Mouse (Mus musculus) retina, embryonic 14.5 days (tissue): ENCODE measurements around the gene Hfe2.
A peak's percentile ranks its signal among the peaks of the same experiment; 100 is the strongest.
"Not testable (repeated sequence)": the region's sequence is repeated elsewhere in the genome, so short reads cannot be mapped to it uniquely, and the experiment has no call there.

Source experiments
- DNase-seq: peaks from one replicate; pipeline ENCODE4 v3.0.0-alpha.2; 2015; ENCODE audit warnings: low spot score

Gene Hfe2

GRCm38 (mm10) chr3:96496216-96496615 is 28.8 kb upstream of the Hfe2 start:
- peak; percentile 19 for DNase-seq

DNA sequence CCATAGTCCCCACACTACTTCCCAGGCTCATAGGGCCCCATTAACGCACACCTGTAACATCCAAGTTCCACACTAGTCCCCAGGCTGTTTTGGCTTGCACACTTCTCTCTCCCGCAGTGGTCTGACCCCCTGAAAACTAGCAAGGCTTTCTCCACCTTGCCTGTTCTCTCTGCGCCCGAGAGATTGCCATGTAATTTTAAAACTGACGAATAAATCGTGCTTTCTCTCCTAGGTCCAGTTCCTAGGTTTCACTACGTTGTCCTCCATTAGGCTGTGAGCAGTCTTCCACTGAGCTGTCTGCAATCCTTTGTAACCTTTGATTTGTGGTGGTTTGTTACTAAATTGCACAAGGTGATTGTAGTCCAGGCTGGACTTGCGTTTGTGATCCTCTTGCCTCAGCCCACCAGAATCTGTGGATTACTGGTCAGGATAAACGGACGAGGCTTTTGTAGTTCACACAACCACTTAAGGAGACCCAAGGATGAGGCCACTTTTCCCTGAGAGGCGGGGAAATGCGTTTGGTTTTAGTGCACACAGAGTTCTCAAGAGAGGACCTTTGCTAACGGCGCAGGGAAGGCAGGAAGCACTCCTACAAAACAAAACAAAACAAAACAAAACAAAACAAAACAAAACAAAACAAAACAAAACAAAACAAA is 28.2 kb upstream of the Hfe2 start:
- DNase-seq = peak; percentile 16

DNA sequence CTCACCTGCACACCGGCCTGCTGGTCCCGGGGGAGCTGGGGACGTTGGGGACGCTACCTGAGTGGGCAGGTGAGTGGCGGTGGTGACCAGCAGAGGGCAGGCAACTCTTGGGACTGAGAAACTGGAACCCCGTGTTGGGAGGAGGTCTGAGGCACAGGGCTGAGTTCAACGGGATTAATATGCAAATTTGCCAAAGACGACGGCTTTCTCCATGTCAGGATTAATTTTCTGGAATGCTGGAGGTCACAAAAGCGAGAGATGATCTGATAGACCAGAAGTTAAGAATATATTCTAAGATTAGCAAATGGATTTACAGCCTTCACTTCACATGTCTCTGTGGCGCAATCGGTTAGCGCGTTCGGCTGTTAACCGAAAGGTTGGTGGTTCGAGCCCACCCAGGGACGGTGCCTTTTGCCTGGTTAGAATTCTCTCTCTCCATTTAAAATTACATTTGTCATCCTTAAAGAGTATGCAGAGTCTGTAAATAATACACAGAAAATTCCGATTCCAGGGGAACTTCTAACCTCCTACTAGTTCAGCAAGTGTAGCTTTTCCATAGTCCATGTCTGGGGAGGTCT is 27.4 kb upstream of the Hfe2 start:
- peak; percentile 91 for DNase-seq

DNA sequence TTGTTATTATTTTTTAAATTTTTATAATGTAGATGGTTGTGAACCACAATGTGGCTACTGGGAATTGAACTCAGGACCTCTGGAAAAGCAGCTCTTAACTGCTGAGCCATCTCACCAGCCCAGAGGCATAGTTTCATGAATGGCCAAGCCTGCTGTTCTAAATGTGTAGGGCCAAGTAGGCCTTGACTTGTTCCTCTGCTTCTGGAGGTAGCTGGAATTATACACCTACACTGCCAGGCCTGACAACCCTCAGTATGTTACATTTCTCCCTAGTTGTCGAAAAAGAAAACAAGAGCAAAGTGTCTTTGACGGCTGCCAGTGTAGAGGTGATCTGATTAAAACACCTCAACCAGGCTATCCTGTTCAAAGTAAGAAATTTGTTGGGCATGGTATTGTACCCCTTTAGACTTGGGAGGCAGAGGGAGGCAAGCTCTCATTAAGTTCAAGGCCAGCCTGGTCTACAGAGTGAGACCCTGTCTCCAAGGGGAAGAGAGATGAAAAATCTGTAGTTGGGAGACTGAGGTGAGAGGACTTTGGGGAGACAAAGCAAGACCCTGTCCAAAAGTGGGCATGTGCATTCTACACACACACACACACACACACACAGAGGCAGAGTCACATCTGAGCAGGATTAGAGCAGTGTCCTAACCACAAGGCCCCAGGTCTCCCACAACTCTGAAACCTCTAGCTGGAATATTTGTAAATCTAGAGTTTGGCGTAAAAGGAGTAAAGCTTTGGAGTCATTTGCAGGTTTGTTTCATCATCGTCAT is 26.3 kb upstream of the Hfe2 start:
- DNase-seq = peak; percentile 7

DNA sequence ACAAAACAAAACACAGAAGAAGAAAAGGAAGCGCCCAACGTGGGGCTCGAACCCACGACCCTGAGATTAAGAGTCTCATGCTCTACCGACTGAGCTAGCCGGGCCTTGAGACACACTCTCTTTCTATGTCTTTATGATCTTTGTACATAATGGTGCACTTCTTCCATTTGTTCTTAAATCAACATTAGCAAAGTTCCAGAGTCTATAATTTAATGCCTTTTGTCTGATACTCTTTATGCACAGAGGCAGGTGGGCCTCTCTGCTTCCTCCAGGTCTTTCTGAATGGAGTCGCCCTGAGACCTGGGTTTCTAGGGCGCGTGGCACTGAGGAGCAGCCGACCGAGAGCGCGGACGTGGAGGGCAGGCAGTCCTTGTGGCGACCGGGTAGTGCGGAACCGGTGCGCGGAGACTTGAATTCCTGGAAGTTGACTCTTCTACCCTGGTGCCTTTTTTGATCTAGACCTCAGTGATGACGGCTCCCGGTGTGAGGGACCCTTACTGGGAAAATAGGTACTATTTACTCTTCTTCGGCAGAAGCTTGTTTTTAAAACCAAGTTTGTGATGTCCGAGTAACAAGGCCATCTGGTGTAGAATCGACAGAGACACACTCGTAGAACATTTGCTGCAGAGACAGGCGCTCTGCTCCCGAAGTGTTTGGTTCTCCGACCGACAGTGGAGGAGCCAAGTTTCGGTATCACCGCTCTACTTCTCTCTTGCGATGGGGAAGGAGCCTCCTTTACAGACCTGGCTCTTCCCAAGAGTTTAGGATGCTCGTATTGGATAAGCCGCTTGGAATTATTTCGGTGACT is 25.3 kb upstream of the Hfe2 start:
- peak; percentile 95 for DNase-seq

GRCm38 (mm10) chr3:96500289-96500621 is 24.7 kb upstream of the Hfe2 start:
- DNase-seq = peak; percentile 98

DNA sequence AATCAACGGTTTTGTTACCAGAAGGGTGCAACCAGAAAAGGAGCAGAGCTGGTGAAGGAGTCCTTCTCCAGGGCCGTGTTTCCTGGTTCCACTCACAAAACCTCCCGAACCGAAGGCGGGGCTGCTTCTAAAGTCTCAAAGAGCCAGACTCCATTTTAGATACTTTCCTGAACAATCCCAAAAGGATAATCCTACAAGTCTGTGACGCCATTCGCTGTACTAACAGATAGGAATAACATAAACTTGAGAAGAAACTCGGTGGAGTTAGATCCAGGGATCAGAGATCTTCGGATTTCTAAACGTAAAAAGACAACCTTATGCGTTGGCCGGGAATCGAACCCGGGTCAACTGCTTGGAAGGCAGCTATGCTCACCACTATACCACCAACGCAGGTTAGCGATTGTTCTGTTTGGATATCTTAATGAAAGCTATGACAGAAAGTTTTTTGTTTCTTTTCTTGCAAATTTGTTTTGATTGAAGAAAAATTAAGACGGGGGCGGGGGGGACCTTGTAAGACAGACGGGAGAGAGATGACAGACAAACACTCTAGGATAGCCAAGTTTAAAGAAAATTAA is 24.2 kb upstream of the Hfe2 start:
- DNase-seq = peak; percentile 94

- DNase-seq = peak; percentile 96
These were observed 23.4 kb upstream of the Hfe2 start for GRCm38 (mm10) chr3:96501391-96502115.

DNA sequence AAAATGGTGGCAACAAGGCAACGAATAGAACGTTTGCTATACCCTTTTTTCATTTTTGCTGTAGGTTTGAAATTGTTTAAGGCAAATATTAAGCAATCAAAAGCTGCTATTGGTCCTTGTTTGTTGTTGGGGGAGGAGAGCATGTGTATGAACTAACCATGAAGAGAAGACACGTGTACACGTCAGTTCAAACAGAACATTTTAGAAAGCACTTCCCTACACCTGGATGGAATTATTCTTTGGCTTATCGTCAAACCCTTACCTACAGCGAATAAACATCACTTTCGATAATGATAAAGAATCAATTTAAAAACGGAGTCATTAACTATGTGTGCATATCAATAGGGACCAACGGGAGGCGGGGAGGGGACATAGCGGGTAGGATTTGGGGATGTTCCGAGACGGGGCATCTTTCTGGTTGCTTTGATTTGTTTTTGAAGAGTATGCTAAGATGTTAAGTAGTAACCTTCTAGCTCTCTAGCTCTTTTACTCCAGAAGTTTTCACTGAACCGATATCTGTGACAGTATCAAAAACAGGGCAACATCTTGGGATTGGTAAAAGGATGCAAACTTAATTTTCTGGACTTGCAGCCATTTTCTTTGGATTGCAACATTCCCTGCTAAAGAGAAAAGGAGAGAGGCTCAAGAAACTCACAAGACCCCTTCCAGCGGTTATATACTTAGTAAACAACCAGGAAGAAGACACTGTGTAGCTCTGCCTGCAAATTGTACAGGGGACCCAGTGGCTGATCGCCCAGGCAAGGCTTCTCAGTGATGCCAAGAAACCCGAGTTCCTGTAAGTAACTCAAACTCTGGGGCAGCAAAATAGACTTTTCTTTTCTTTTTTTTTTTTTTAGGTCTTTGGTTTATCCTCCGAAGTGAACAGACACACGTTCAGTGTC is 22.5 kb upstream of the Hfe2 start:
- DNase-seq = peak; percentile 27

GRCm38 (mm10) chr3:96503083-96503450 is 21.9 kb upstream of the Hfe2 start:
- DNase-seq = peak; percentile 92

DNA sequence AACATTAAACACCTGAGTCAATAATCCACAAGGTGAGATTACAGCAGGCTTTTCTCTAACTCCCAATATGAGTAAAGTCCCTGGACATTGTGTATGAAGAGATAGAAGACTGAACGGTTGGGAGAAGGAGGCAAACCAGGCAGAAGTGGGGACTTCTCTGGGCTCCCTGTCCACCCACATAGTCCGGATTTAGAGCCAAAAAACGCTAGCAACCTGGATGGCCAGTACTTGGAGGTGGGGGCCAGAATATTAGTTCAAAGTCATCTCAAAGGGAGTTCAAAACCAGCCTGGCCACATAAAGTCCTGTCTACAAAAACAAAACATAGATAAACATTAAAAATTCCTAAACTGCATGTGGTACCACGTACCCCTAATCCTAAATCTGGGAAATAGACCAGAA is 21.0 kb upstream of the Hfe2 start:
- no peak for DNase-seq

DNA sequence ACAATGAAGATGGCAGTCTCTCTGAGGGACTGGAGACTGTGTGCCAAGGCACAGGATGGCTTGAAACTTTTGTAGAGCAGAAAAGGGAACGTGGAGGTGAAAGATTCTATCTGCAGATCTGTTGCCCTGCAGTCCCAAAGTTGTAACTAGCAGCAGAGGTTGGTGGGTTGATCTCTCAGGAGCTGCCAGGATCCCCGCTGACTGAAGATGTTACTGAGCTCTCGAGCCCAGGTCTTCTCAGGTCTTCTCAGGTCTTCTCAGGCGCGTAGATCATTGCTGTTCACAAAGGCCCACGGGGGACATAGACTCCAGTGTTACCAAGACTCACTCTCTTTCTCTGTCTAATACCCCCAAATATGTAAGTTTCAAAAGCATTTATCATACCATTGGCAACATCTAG is 20.0 kb upstream of the Hfe2 start:
- no peak for DNase-seq

- DNase-seq = no peak
These were observed 18.4 kb upstream of the Hfe2 start for GRCm38 (mm10) chr3:96506396-96507047.

GRCm38 (mm10) chr3:96507966-96508365 is 17.0 kb upstream of the Hfe2 start:
- DNase-seq = not testable (repeated sequence)

GRCm38 (mm10) chr3:96520171-96520570 is 4.8 kb upstream of the Hfe2 start:
- no peak for DNase-seq

- DNase-seq = peak; percentile 44
These were observed 2.8 kb upstream of the Hfe2 start for GRCm38 (mm10) chr3:96522149-96522548.

- no peak for DNase-seq
These were observed 753 bp upstream of the Hfe2 start for GRCm38 (mm10) chr3:96524028-96524810.

DNA sequence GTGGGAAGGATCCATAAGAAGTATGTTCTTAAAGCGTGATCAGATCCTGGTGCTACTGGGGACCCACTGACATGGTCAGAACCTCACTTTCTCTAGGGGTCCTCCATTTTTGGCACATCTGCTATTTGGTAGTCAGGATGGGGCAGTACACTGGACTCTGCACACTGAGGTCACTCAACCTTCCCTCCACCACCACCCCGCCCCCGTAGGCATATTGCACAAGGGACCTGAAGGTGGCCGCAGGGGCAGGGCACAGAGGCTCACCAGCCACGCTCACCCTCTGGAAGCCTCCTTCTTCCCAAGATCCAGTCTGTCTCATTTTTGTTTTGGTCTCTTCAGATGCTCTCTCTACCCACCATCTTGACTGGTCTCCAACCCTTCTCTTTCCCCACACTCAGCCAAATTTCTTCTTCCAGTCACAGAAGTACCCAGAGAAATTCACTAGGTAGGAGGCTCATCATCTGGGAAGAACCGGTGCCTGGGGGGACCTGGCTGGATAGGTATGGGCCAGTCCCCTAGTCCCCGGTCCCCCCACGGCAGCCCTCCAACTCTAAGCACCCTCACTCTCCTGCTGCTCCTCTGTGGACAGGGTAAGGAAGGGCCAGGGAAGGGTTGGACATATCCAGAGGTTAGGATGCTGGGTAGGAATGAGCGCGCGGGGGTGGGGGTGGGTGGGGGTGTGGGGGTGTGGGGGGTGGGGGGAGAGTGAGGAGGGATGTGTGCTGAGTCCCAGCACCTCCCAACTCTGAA is 1.2 kb downstream of the Hfe2 start:
- no peak for DNase-seq
